Mouse (Mus musculus) bone marrow, adult 2 months (tissue): Measurements from ENCODE around the gene Kcnh1. TPM values are rescaled to one million over a fixed set of nuclear protein-coding genes. Genes with fewer than 3 reads are reported as not detected.

Source experiments
- H3K27ac ChIP-seq: fragments of 200-500 bp; 2 replicates; pipeline ENCODE4 v1.5.1; 2012; ENCODE audit warnings: low read depth, mild to moderate bottlenecking, control low read depth, inconsistent platforms, low read length; ENCODE audit not compliant: control insufficient read depth, poor library complexity, insufficient read depth
- H3K4me1 ChIP-seq: fragments of 200-500 bp; 2 replicates; pipeline ENCODE4 v1.6.1; 2011; ENCODE audit warnings: low read length; ENCODE audit not compliant: control insufficient read depth, insufficient read depth
- H3K4me3 ChIP-seq: fragments of 200-500 bp; replicated peaks from 2 replicates; pipeline ENCODE3; 2011; ENCODE audit warnings: mild to moderate bottlenecking, low read depth, low read length, control low read depth; ENCODE audit not compliant: control insufficient read depth
- CTCF ChIP-seq: fragments of 200-500 bp; IDR thresholded peaks from 2 replicates; pipeline ENCODE4 v1.5.1; 2011; ENCODE audit warnings: low read length, control low read depth; ENCODE audit not compliant: control insufficient read depth, insufficient read depth
- POLR2A ChIP-seq: fragments of 200-500 bp; IDR thresholded peaks from 2 replicates; pipeline ENCODE4 v1.6.1; 2011; ENCODE audit warnings: low read depth, mild to moderate bottlenecking, control low read depth, low read length, borderline replicate concordance; ENCODE audit not compliant: control insufficient read depth
- WGBS: fragments of 180-500 bp; shearing (Covaris S2); methylation state at CpG from one replicate; pipeline ENCODE4 v1.1.7; 2018; 5-methylcytosine and 5-hydroxymethylcytosine counted together
- polyA plus RNA-seq: library from polyadenylated mRNA; stranded (reverse); fragments of >200 nt; gene quantifications from 2 replicates; pipeline ENCODE4 v1.2.4, GENCODE M21; 2011; ENCODE audit warnings: low replicate concordance; ENCODE audit not compliant: missing spikeins, insufficient read depth, insufficient read length

The Kcnh1 gene
- polyA plus RNA-seq, 1 experiment = 0.27 TPM

GRCm38 (mm10) chr1:192489908-192490825 is 299.6 kb downstream of the Kcnh1 start:
- WGBS = 64% methylated on average over 13 of the region's 13 CpGs
- Histone ChIP-seq H3K4me1 (no peaks in the 10 kb centered on the region), H3K27ac (no peak overlapping the region), H3K4me3 (no peak overlapping the region)
- TF ChIP-seq CTCF (no peak), POLR2A (no peak)

- H3K4me3 ChIP-seq = no peak overlapping the region
- WGBS = 59% methylated on average over 2 of the region's 2 CpGs
- H3K4me1 ChIP-seq = no peaks in the 10 kb centered on the region
- no peak overlapping the region for H3K27ac ChIP-seq
- TF ChIP-seq POLR2A = no peak
Measured at GRCm38 (mm10) chr1:192497505-192497904, 306.9 kb downstream of the Kcnh1 start.

GRCm38 (mm10) chr1:192502016-192502415 is 311.4 kb downstream of the Kcnh1 start:
- WGBS = 40% methylated on average over 9 of the region's 9 CpGs
- TF ChIP-seq CTCF (no peak), POLR2A (no peak)
- no peaks in the 10 kb centered on the region for H3K4me1 ChIP-seq

GRCm38 (mm10) chr1:192502835-192503234 is 312.3 kb downstream of the Kcnh1 start:
- no peak overlapping the region for H3K4me3 ChIP-seq
- H3K4me1 ChIP-seq = no peaks in the 10 kb centered on the region
- H3K27ac ChIP-seq = no peak overlapping the region
- TF ChIP-seq CTCF (no peak), POLR2A (no peak)

More at GRCm38 (mm10) chr1:192502016-192502415, 311.4 kb downstream of the Kcnh1 start:
- Histone ChIP-seq H3K27ac (no peak overlapping the region), H3K4me3 (no peak overlapping the region)

GRCm38 (mm10) chr1:192503651-192504050 is 313.1 kb downstream of the Kcnh1 start:
- TF ChIP-seq CTCF (no peak), POLR2A (no peak)
- 88% methylated on average over 4 of the region's 4 CpGs for WGBS
- H3K4me3 ChIP-seq = no peak overlapping the region
- no peaks in the 10 kb centered on the region for H3K4me1 ChIP-seq
- no peak overlapping the region for H3K27ac ChIP-seq

- TF ChIP-seq CTCF = no peak
- TF ChIP-seq POLR2A = no peak
- Histone ChIP-seq H3K4me1 (no peaks in the 10 kb centered on the region), H3K4me3 (no peak overlapping the region), H3K27ac (no peak overlapping the region)
- WGBS = 95% methylated on average over 1 of the region's 1 CpGs
Measured at GRCm38 (mm10) chr1:192512821-192513220, 322.2 kb downstream of the Kcnh1 start.

- TF ChIP-seq POLR2A (no peak), CTCF (no peak)
- 81% methylated on average over 3 of the region's 3 CpGs for WGBS
- Histone ChIP-seq H3K4me3 (no peak overlapping the region), H3K27ac (no peak overlapping the region), H3K4me1 (no peaks in the 10 kb centered on the region)
Measured at GRCm38 (mm10) chr1:192515373-192515772, 324.8 kb downstream of the Kcnh1 start.

- Histone ChIP-seq H3K27ac (no peak overlapping the region), H3K4me1 (no peaks in the 10 kb centered on the region), H3K4me3 (no peak overlapping the region)
- TF ChIP-seq CTCF (no peak), POLR2A (no peak)
- WGBS = 83% methylated on average over 1 of the region's 1 CpGs
Measured at GRCm38 (mm10) chr1:192519713-192520112, 329.1 kb downstream of the Kcnh1 start.
